Mouse (Mus musculus) heart, postnatal 0 days (tissue): Measurements from ENCODE around the gene Il12b.

ENCODE experiments used
- CTCF ChIP-seq: IDR thresholded peaks from 2 replicates; pipeline ENCODE4 v1.5.1; 2016; ENCODE audit warnings: antibody characterized with exemption, control low read depth, low read depth
- EP300 ChIP-seq: IDR thresholded peaks from 2 replicates; pipeline ENCODE4 v1.6.1; 2016; ENCODE audit warnings: antibody characterized with exemption, low read depth

DNA sequence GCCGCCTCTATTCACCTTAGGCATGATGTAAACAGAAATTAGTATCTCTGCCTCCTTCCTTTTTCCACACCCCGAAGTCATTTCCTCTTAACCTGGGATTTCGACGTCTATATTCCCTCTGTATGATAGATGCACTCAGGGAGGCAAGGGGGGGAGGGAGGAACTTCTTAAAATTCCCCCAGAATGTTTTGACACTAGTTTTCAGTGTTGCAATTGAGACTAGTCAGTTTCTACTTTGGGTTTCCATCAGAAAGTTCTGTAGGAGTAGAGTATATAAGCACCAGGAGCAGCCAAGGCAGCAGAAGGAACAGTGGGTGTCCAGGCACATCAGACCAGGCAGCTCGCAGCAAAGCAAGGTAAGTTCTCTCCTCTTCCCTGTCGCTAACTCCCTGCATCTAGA is at the start of gene Il12b:
- TF ChIP-seq CTCF: no peak
- TF ChIP-seq EP300: no peak
